Mouse (Mus musculus) brain, embryonic 14.5 days (tissue): ENCODE data around the gene Ctf1.

Experiments used
- CTCF ChIP-seq: fragments of 200-500 bp; IDR thresholded peaks from 2 replicates; pipeline ENCODE4 v1.5.1; 2012; ENCODE audit warnings: inconsistent platforms, mild to moderate bottlenecking, moderate library complexity, borderline replicate concordance; ENCODE audit not compliant: insufficient read depth, insufficient read length; ENCODE audit errors: extremely low read depth
- POLR2A ChIP-seq: fragments of 200-500 bp; IDR thresholded peaks from 2 replicates; pipeline ENCODE4 v1.6.1; 2012; ENCODE audit warnings: mild to moderate bottlenecking, inconsistent platforms, borderline replicate concordance; ENCODE audit not compliant: poor library complexity, insufficient read depth, insufficient read length, severe bottlenecking; ENCODE audit errors: extremely low read depth

GRCm38 (mm10) chr7:127666679-127667078, 45.9 kb upstream of the Ctf1 start:
- TF ChIP-seq CTCF = no peak
- no peak for TF ChIP-seq POLR2A
